Mouse (Mus musculus): ENCODE results near the gene BC048671.

BC048671 gene

DNA sequence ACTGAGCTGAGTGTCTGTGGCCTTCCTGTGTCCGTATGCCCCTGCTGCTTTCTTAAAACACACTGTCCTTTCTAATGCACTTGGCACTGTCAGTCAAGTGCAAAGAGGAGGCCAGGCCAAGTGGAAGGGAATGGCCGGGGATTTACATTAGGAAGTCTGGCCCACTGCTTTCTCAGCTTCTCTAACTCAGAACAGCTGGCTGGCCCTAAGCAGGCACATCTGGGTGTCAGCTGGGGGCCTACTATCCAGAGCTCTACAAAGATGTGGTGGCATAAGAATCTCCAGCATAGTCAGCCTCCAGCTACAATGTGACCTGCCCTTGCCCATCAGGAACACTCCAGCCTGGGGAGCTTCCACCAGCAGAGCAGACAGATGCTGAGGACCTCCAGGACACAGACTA lies 49.0 kb downstream of the BC048671 start:
- no peak for DNase-seq (ENCODE audit: low read depth, low spot score)

All from CD4-positive, CD25-positive, alpha-beta regulatory T cell, adult 2 months (primary cell).